Mouse (Mus musculus) heart, embryonic 15.5 days (tissue): ENCODE data around the gene Ttll1. TPM values are rescaled to one million over a fixed set of nuclear protein-coding genes. Genes with fewer than 3 reads are reported as not detected.
"Not testable (repeated sequence)": the region's sequence is repeated elsewhere in the genome, so short reads cannot be mapped to it uniquely, and the experiment has no call there.

Source experiments
- ATAC-seq: fragments of 200-750 bp; cut with Nextera tagmentation; replicated peaks from 2 replicates; pipeline ENCODE4 v1.8.0; 2017; ENCODE audit warnings: low read depth, moderate TSS enrichment; ENCODE audit not compliant: insufficient number of reproducible peaks, insufficient read depth, low FRiP score
- H3K27ac ChIP-seq: fragments of 300-500 bp; sonication (generic); 2 replicates; pipeline ENCODE4 v1.5.1; 2015; ENCODE audit warnings: mild to moderate bottlenecking, inconsistent platforms
- H3K27me3 ChIP-seq: fragments of 300-500 bp; sonication (generic); 2 replicates; pipeline ENCODE4 v1.6.1; 2015; ENCODE audit warnings: inconsistent platforms
- H3K36me3 ChIP-seq: fragments of 300-500 bp; sonication (generic); 2 replicates; pipeline ENCODE4 v1.6.1; 2015; ENCODE audit warnings: mild to moderate bottlenecking, inconsistent platforms
- H3K4me1 ChIP-seq: fragments of 300-500 bp; sonication (generic); replicated peaks from 2 replicates; pipeline ENCODE4 v1.6.1; 2015; ENCODE audit warnings: inconsistent platforms
- H3K4me2 ChIP-seq: fragments of 300-500 bp; sonication (generic); 2 replicates; pipeline ENCODE4 v1.6.1; 2015; ENCODE audit warnings: inconsistent platforms, mild to moderate bottlenecking, moderate library complexity
- H3K4me3 ChIP-seq: fragments of 300-500 bp; sonication (generic); 2 replicates; pipeline ENCODE4 v1.5.1; 2015; ENCODE audit warnings: mild to moderate bottlenecking, inconsistent platforms
- H3K9ac ChIP-seq: fragments of 300-500 bp; sonication (generic); 2 replicates; pipeline ENCODE4 v1.6.1; 2015; ENCODE audit warnings: mild to moderate bottlenecking, inconsistent platforms
- H3K9me3 ChIP-seq: fragments of 300-500 bp; sonication (generic); replicated peaks from 2 replicates; pipeline ENCODE4 v1.6.1; 2016; ENCODE audit warnings: inconsistent platforms
- WGBS: fragments of 180-500 bp; shearing (Covaris S2); methylation state at CpG from one replicate; pipeline ENCODE4 v1.1.7; 2015; ENCODE audit warnings: mixed read lengths; 5-methylcytosine and 5-hydroxymethylcytosine counted together
- polyA plus RNA-seq: library from polyadenylated mRNA; unstranded; fragments of >200 nt; fragmentation: Nextera tagmentation; extraction: Ambion mirVana; gene quantifications from 2 replicates; pipeline ENCODE4 v1.2.1, GENCODE M21; 2015

Ttll1 gene
- polyA plus RNA-seq, 1 experiment from 2014 or later, result 23.4 TPM

GRCm38 (mm10) chr15:83523638-83524332, 13.1 kb upstream of the Ttll1 start:
- ATAC-seq, result peak; percentile 87
- Histone ChIP-seq H3K4me3 (peak overlapping the region; percentile 14), H3K4me1 (peaks cover 66% of the 10 kb centered on the region)

GRCm38 (mm10) chr15:83523196-83523595, 12.5 kb upstream of the Ttll1 start:
- no peaks in the 10 kb centered on the region for H3K27me3 ChIP-seq
- H3K9ac ChIP-seq, result peak overlapping the region; percentile 37; the same call in 1 of the 2 replicates
- peaks cover 66% of the 10 kb centered on the region for H3K4me1 ChIP-seq
- no peaks in the 10 kb centered on the region for H3K9me3 ChIP-seq
- no peaks in the 10 kb centered on the region for H3K36me3 ChIP-seq
- H3K4me2 ChIP-seq, result peak overlapping the region; percentile 83
- peak; percentile 72 for ATAC-seq
- H3K27ac ChIP-seq, result peak overlapping the region; percentile 95
- no peak overlapping the region for H3K4me3 ChIP-seq
- 19% methylated on average over 7 of the region's 7 CpGs for WGBS

More at GRCm38 (mm10) chr15:83523638-83524332, 13.1 kb upstream of the Ttll1 start:
- Histone ChIP-seq H3K36me3 (no peaks in the 10 kb centered on the region), H3K27ac (peak overlapping the region; percentile 95), H3K27me3 (no peaks in the 10 kb centered on the region), H3K9ac (peak overlapping the region; percentile 37), H3K9me3 (no peaks in the 10 kb centered on the region), H3K4me2 (peak overlapping the region; percentile 83)
- WGBS, result 22% methylated on average over 14 of the region's 14 CpGs

GRCm38 (mm10) chr15:83520861-83521382, 10.2 kb upstream of the Ttll1 start:
- Histone ChIP-seq H3K4me2 (no peak overlapping the region), H3K4me1 (peaks cover 56% of the 10 kb centered on the region)
- WGBS, result 79% methylated on average over 6 of the region's 6 CpGs

GRCm38 (mm10) chr15:83518215-83519048, 7.7 kb upstream of the Ttll1 start:
- H3K9me3 ChIP-seq, result no peaks in the 10 kb centered on the region
- ATAC-seq, result peak; percentile 67; the same call in 1 of the 2 replicates
- no peak overlapping the region for H3K4me3 ChIP-seq
- peaks cover 31% of the 10 kb centered on the region for H3K4me1 ChIP-seq
- no peak overlapping the region for H3K9ac ChIP-seq
- H3K36me3 ChIP-seq, result no peaks in the 10 kb centered on the region
- 29% methylated on average over 20 of the region's 20 CpGs for WGBS
- H3K27me3 ChIP-seq, result no peaks in the 10 kb centered on the region
- no peak overlapping the region for H3K27ac ChIP-seq
- H3K4me2 ChIP-seq, result peak overlapping the region; percentile 36; the same call in 1 of the 2 replicates

More at GRCm38 (mm10) chr15:83520861-83521382, 10.2 kb upstream of the Ttll1 start:
- no peak overlapping the region for H3K9ac ChIP-seq
- no peak for ATAC-seq
- no peak overlapping the region for H3K4me3 ChIP-seq
- H3K27me3 ChIP-seq, result no peaks in the 10 kb centered on the region
- no peaks in the 10 kb centered on the region for H3K9me3 ChIP-seq
- H3K27ac ChIP-seq, result peak overlapping the region; percentile 25; the same call in 1 of the 2 replicates
- H3K36me3 ChIP-seq, result no peaks in the 10 kb centered on the region

DNA sequence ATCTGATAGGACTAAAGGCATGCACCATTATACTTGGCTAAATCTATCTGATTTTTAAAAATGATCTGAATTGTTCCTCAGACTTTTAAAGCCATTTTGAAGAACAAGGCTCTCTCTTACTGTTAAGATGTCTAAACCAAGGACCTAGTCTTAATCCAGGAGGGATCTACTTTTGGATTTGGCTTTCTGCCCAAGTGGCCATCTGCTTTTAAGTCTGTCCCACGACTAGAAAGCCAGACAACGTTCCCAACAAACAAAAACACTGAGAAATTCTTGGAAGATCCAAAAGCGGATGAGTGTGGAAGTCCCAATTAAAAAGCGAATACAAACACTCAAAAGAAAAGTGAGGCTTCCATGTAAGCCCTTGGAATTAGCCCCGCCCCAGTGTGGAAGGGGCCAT, 4.3 kb upstream of the Ttll1 start:
- no peak overlapping the region for H3K9ac ChIP-seq
- H3K27ac ChIP-seq, result no peak overlapping the region
- 58% methylated on average over 5 of the region's 5 CpGs for WGBS
- no peak for ATAC-seq
- no peak overlapping the region for H3K4me3 ChIP-seq
- H3K4me2 ChIP-seq, result no peak overlapping the region
- no peaks in the 10 kb centered on the region for H3K9me3 ChIP-seq
- H3K4me1 ChIP-seq, result peaks cover 18% of the 10 kb centered on the region
- H3K27me3 ChIP-seq, result no peaks in the 10 kb centered on the region
- no peaks in the 10 kb centered on the region for H3K36me3 ChIP-seq

GRCm38 (mm10) chr15:83512489-83513281, 2.0 kb upstream of the Ttll1 start:
- Histone ChIP-seq H3K4me2 (no peak overlapping the region), H3K4me3 (no peak overlapping the region), H3K36me3 (no peaks in the 10 kb centered on the region), H3K9ac (no peak overlapping the region), H3K27ac (no peak overlapping the region), H3K9me3 (no peaks in the 10 kb centered on the region), H3K27me3 (no peaks in the 10 kb centered on the region), H3K4me1 (peaks cover 10% of the 10 kb centered on the region)
- ATAC-seq, result no peak
- 57% methylated on average over 13 of the region's 13 CpGs for WGBS

GRCm38 (mm10) chr15:83509950-83510804, 516 bp downstream of the Ttll1 start:
- Histone ChIP-seq H3K4me2 (peak overlapping the region; percentile 83), H3K9ac (peak overlapping the region; percentile 57), H3K4me1 (peaks cover 10% of the 10 kb centered on the region), H3K27ac (peak overlapping the region; percentile 55), H3K9me3 (no peaks in the 10 kb centered on the region), H3K4me3 (peak overlapping the region; percentile 60), H3K27me3 (no peaks in the 10 kb centered on the region), H3K36me3 (0 out of 2 replicates have a peak, but pooled peaks cover 1% of the 10 kb centered on the region)
- WGBS, result 23% methylated on average over 17 of the region's 17 CpGs
- ATAC-seq, result peak; percentile 53

DNA sequence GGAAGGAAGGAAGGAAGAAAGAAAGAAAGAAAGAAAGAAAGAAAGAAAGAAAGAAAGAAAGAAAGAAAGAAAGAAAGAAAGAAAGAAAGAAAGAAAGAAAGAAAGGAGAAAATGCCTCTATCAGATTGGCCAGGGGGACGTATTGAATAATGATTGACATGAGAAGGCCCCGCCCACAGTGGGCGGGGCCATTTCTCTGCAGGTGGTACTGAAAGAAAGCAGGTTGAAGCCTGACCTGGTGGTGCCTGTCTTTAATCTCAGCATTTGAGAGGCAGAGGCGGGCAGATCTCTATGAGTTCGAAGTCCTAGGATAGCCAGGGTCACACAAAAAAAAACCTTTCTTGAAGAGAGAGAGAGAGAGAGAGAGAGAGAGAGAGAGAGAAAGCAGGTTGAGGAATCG, 9.2 kb downstream of the Ttll1 start:
- H3K4me2 ChIP-seq, H3K4me3 ChIP-seq, H3K9me3 ChIP-seq, H3K27me3 ChIP-seq, H3K9ac ChIP-seq, ATAC-seq, H3K27ac ChIP-seq, H3K4me1 ChIP-seq: not testable (repeated sequence)
- 60% methylated on average over 6 of the region's 6 CpGs for WGBS
- H3K36me3 ChIP-seq, result peaks cover 11% of the 10 kb centered on the region; the same call in 1 of the 2 replicates

- WGBS, result 54% methylated on average over 3 of the region's 3 CpGs
- no peak for ATAC-seq
Observed at GRCm38 (mm10) chr15:83500352-83500751, 10.3 kb downstream of the Ttll1 start.

DNA sequence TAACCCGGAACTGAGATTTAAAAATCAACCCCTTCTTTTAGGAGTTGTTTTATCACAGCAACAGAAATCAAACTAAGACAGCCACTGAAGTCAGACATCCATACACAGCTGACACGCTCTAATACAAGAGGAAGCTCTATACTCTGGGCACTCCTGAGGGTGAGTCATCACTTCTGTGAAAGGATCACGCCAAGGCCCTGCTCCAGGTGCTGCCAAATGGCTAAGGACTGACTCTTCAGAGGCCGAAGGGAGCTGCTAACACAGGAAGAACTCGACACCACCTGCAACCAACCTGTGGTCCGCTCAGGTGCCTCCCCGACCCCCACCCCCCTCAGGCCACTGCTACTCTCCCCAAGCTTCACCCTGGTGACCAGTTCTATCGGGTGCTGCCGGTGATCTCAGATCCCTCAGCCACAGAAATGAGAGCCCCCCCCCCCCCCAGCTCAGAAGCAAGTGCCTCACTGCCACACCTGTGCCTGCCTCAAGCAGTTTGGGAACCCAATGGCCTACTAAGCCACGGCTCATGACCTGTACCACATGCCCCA, 11.4 kb downstream of the Ttll1 start:
- Histone ChIP-seq H3K4me3 (no peak overlapping the region), H3K9me3 (no peaks in the 10 kb centered on the region), H3K27me3 (no peaks in the 10 kb centered on the region), H3K9ac (no peak overlapping the region), H3K36me3 (peaks cover 11% of the 10 kb centered on the region; the same call in 1 of the 2 replicates), H3K27ac (no peak overlapping the region), H3K4me2 (no peak overlapping the region), H3K4me1 (peaks cover 1% of the 10 kb centered on the region; the same call in 1 of the 2 replicates)
- ATAC-seq, result no peak
- 84% methylated on average over 10 of the region's 10 CpGs for WGBS

More at GRCm38 (mm10) chr15:83500352-83500751, 10.3 kb downstream of the Ttll1 start:
- no peak overlapping the region for H3K27ac ChIP-seq
- H3K4me3 ChIP-seq, result no peak overlapping the region
- peaks cover 15% of the 10 kb centered on the region; the same call in 1 of the 2 replicates for H3K36me3 ChIP-seq
- no peaks in the 10 kb centered on the region for H3K4me1 ChIP-seq
- H3K27me3 ChIP-seq, result no peaks in the 10 kb centered on the region
- no peak overlapping the region for H3K9ac ChIP-seq
- H3K9me3 ChIP-seq, result no peaks in the 10 kb centered on the region
- no peak overlapping the region for H3K4me2 ChIP-seq
